ENCODE assay signal across 21 mouse cellular contexts in genomic region chr10:67212031-67212430, GRCm38 (mm10).
DNase-seq lines count a peak whose midpoint lies in the region; ATAC-seq and TF ChIP-seq lines count a peak whose summit lies in the region.
"Had no signal": no experiment of that assay in that cellular context is flagged by ENCODE, and none has a peak within 500 bp of the region (broad histone marks: within the 10 kb centered on the region; RNA-seq: fewer than 3 reads in every experiment).

No protein-coding gene starts in this region.

- no peaks in the 10 kb centered on the region for H3K9me3 ChIP-seq in kidney, postnatal 0 days (replicated peaks; ENCODE audit: low read length)
- no peaks in the 10 kb centered on the region for H3K9me3 ChIP-seq in MEL (replicated peaks; ENCODE audit: insufficient read depth, low read length)
- H3K9me3 ChIP-seq in intestine, embryonic 16.5 days (ENCODE audit: control insufficient read depth, low read length) = no peaks in the 10 kb centered on the region
- no peaks in the 10 kb centered on the region for H3K9me3 ChIP-seq in neural tube, embryonic 15.5 days (replicated peaks)
- H3K9me3 ChIP-seq: embryonic facial prominence, embryonic 13.5 days; forebrain, embryonic 12.5 days; heart, embryonic 10.5 days had no signal

- peak; percentile 34 for DNase-seq in kidney, adult 9 months
- DNase-seq in kidney, postnatal 14 days = no peak
- peak; percentile 28 for DNase-seq in kidney, postnatal 0 days (ENCODE audit: low spot score)
- no peak for DNase-seq in kidney, postnatal 36 days
- no peak for DNase-seq in MEL (ENCODE audit: low read depth, low spot score)
- no peak for DNase-seq in layer of hippocampus, adult 9-11 months
- DNase-seq: adrenal gland, adult 2 months; adrenal gland, postnatal 25 days; cerebellum, adult 18-20 months; cerebellum, adult 9-11 months; cerebellum, postnatal 36 days; gastrocnemius, postnatal 10 days; heart, adult 18-20 months; heart, postnatal 10 days; heart, postnatal 4 days had no signal

- TF ChIP-seq POLR2A in MEL (IDR thresholded peaks at IDR 0.05; ENCODE audit: control insufficient read depth in 1 of 2, insufficient read depth in 1 of 2, low read depth in 1 of 2, low read length in 2 of 2, poor library complexity in 1 of 2) = no peak

- H3K36me3 ChIP-seq in kidney, postnatal 0 days (ENCODE audit: insufficient read depth, low read length) = no peaks in the 10 kb centered on the region
- peaks cover 4 to 8% of the 10 kb centered on the region in 2 experiments for H3K36me3 ChIP-seq in MEL (ENCODE audit: control insufficient read depth in 1 of 2, insufficient read depth in 2 of 2, low read length in 2 of 2)
- H3K36me3 ChIP-seq in intestine, embryonic 16.5 days (ENCODE audit: control insufficient read depth, insufficient read depth, low read length) = no peaks in the 10 kb centered on the region
- H3K36me3 ChIP-seq in neural tube, embryonic 15.5 days = no peaks in the 10 kb centered on the region
- H3K36me3 ChIP-seq: forebrain, embryonic 12.5 days had no signal

- no peak; the same call in 1 of the 2 replicates for TF ChIP-seq RAD21 in MEL (IDR thresholded peaks at IDR 0.05; ENCODE audit: low read depth, low read length)

- no peaks in the 10 kb centered on the region for H3K27me3 ChIP-seq in kidney, postnatal 0 days (ENCODE audit: insufficient read depth, low read length)
- no peaks in the 10 kb centered on the region for H3K27me3 ChIP-seq in MEL (ENCODE audit: control insufficient read depth in 1 of 2, insufficient read depth in 2 of 2, low read length in 2 of 2)
- H3K27me3 ChIP-seq in intestine, embryonic 16.5 days (replicated peaks; ENCODE audit: control insufficient read depth, insufficient read depth, low read length) = no peaks in the 10 kb centered on the region
- H3K27me3 ChIP-seq in neural tube, embryonic 15.5 days (replicated peaks) = no peaks in the 10 kb centered on the region
- H3K27me3 ChIP-seq: embryonic facial prominence, embryonic 13.5 days; forebrain, embryonic 12.5 days had no signal

- H3K4me1 ChIP-seq in kidney, postnatal 0 days (replicated peaks; ENCODE audit: insufficient read depth, low read length) = no peaks in the 10 kb centered on the region
- H3K4me1 ChIP-seq in MEL (ENCODE audit: control insufficient read depth in 1 of 2, insufficient read depth in 2 of 2, low read length in 2 of 2) = peaks cover 3 to 5% of the 10 kb centered on the region in 2 experiments; a peak in 2 of 4 replicates
- 0 out of 2 replicates have a peak, but pooled peaks cover 3% of the 10 kb centered on the region for H3K4me1 ChIP-seq in intestine, embryonic 16.5 days (ENCODE audit: control insufficient read depth, insufficient read depth, low read length)
- H3K4me1 ChIP-seq in neural tube, embryonic 15.5 days = peaks cover 5% of the 10 kb centered on the region; the same call in 1 of the 2 replicates

- H3K4me2 ChIP-seq in kidney, postnatal 0 days (ENCODE audit: low read length) = no peak overlapping the region
- H3K4me2 ChIP-seq in intestine, embryonic 16.5 days (ENCODE audit: low read depth, low read length) = no peak overlapping the region
- no peak overlapping the region for H3K4me2 ChIP-seq in neural tube, embryonic 15.5 days
- H3K4me2 ChIP-seq: embryonic facial prominence, embryonic 13.5 days; forebrain, embryonic 12.5 days had no signal

- 63% methylated on average over 5 of the region's 5 CpGs for WGBS in kidney, postnatal 0 days
- WGBS in intestine, embryonic 16.5 days = 82% methylated on average over 5 of the region's 5 CpGs
- 96% methylated on average over 5 of the region's 5 CpGs for WGBS in neural tube, embryonic 15.5 days

- no peak overlapping the region for H3K27ac ChIP-seq in kidney, postnatal 0 days
- no peak overlapping the region for H3K27ac ChIP-seq in MEL (ENCODE audit: control insufficient read depth, low read depth, low read length)
- no peak overlapping the region for H3K27ac ChIP-seq in intestine, embryonic 16.5 days (ENCODE audit: low read length)
- H3K27ac ChIP-seq in neural tube, embryonic 15.5 days (replicated peaks) = no peak overlapping the region
- H3K27ac ChIP-seq: embryonic facial prominence, embryonic 13.5 days; forebrain, embryonic 12.5 days; heart, embryonic 10.5 days had no signal

- TF ChIP-seq CTCF in kidney, postnatal 0 days (IDR thresholded peaks at IDR 0.05; ENCODE audit: low read depth) = no peak
- no peak for TF ChIP-seq CTCF in MEL (IDR thresholded peaks at IDR 0.05 in 2 of 3, conservative IDR thresholded peaks at IDR 0.05 in 1 of 3; ENCODE audit: control insufficient read depth in 1 of 3, insufficient read depth in 1 of 3, low read depth in 2 of 3, low read length in 3 of 3, poor library complexity in 1 of 3, severe bottlenecking in 1 of 3)

- H3K4me3 ChIP-seq in kidney, postnatal 0 days (replicated peaks; ENCODE audit: low read depth, low read length) = no peak overlapping the region
- no peak overlapping the region for H3K4me3 ChIP-seq in MEL (ENCODE audit: control insufficient read depth in 1 of 2, insufficient read depth in 1 of 2, low read depth in 2 of 2, low read length in 2 of 2)
- no peak overlapping the region for H3K4me3 ChIP-seq in intestine, embryonic 16.5 days (ENCODE audit: low read length)
- no peak overlapping the region for H3K4me3 ChIP-seq in neural tube, embryonic 15.5 days (replicated peaks)
- H3K4me3 ChIP-seq: embryonic facial prominence, embryonic 13.5 days; forebrain, embryonic 12.5 days; heart, embryonic 10.5 days had no signal

- no peak overlapping the region for H3K9ac ChIP-seq in kidney, postnatal 0 days (ENCODE audit: low read depth, low read length)
- no peak overlapping the region for H3K9ac ChIP-seq in MEL (ENCODE audit: control insufficient read depth, low read depth, low read length, poor library complexity, severe bottlenecking)
- no peak overlapping the region for H3K9ac ChIP-seq in intestine, embryonic 16.5 days (ENCODE audit: low read depth, low read length)
- H3K9ac ChIP-seq in neural tube, embryonic 15.5 days (replicated peaks) = no peak overlapping the region
- H3K9ac ChIP-seq: embryonic facial prominence, embryonic 13.5 days; forebrain, embryonic 12.5 days had no signal

- peaks cover 41% of the 10 kb centered on the region for H3K79me2 ChIP-seq in MEL (ENCODE audit: control insufficient read depth, insufficient read depth, low read length, poor library complexity)

- no peak for TF ChIP-seq EP300 in MEL (IDR thresholded peaks at IDR 0.05; ENCODE audit: low read depth in 1 of 2, low read length in 2 of 2)

- peak; percentile 43 for ATAC-seq in kidney, postnatal 0 days (replicated peaks; ENCODE audit: low FRiP score, low read depth)
- peak; percentile 31; the same call in 1 of the 2 replicates for ATAC-seq in intestine, embryonic 16.5 days
- no peak for ATAC-seq in neural tube, embryonic 15.5 days (ENCODE audit: low FRiP score)
- ATAC-seq: forebrain, embryonic 16.5 days had no signal

TF ChIP-seq in MEL, 35 proteins besides CTCF, POLR2A, EP300 and RAD21:
- TF ChIP-seq SMC3 (IDR thresholded peaks at IDR 0.05; ENCODE audit: low read depth, low read length) = peak; percentile 12; the same call in 1 of the 2 replicates
- TF ChIP-seq TAL1 (IDR thresholded peaks at IDR 0.05; ENCODE audit: low read length) = no peak
- no peak for TF ChIP-seq GATA1 (IDR thresholded peaks at IDR 0.05; ENCODE audit: low read depth, low read length)

Comparison
In these comparisons a context has a peak if more than half of its experiments do, and no peak if none do; other contexts are left out.
1. DNase-seq: peak in kidney, adult 9 months (single experiment) and kidney, postnatal 0 days (single experiment); none in kidney, postnatal 14 days (single experiment), kidney, postnatal 36 days (0 of 2), MEL (single experiment) and layer of hippocampus, adult 9-11 months (single experiment).